Mouse (Mus musculus) ES-Bruce4 (cell line): Measurements from ENCODE around the gene Ticrr. TPM values are rescaled to one million over a fixed set of nuclear protein-coding genes. Genes with fewer than 3 reads are reported as not detected.

Source experiments
- H3K27ac ChIP-seq: 2 replicates; pipeline ENCODE4 v1.5.1; 2012; ENCODE audit warnings: low read length, inconsistent platforms; ENCODE audit not compliant: insufficient read depth
- H3K27me3 ChIP-seq: 2 replicates; pipeline ENCODE4 v1.6.1; 2012; ENCODE audit warnings: mild to moderate bottlenecking, low read length, inconsistent platforms; ENCODE audit not compliant: control insufficient read depth, poor library complexity, insufficient read depth, severe bottlenecking
- H3K36me3 ChIP-seq: 2 replicates; pipeline ENCODE4 v1.6.1; 2012; ENCODE audit warnings: inconsistent platforms, mild to moderate bottlenecking, low read length, moderate library complexity; ENCODE audit not compliant: control insufficient read depth, poor library complexity, insufficient read depth, severe bottlenecking
- H3K4me1 ChIP-seq: one replicate; pipeline ENCODE4 v1.8.1; 2011; ENCODE audit warnings: low read length; ENCODE audit not compliant: control insufficient read depth, insufficient read depth
- H3K4me3 ChIP-seq: 2 replicates; pipeline ENCODE4 v1.5.1; 2011; ENCODE audit warnings: low read depth, mild to moderate bottlenecking, low read length
- H3K9ac ChIP-seq: 2 replicates; pipeline ENCODE4 v1.6.1; 2012; ENCODE audit warnings: low read depth, mild to moderate bottlenecking, inconsistent platforms; ENCODE audit not compliant: poor library complexity, severe bottlenecking
- H3K9me3 ChIP-seq: replicated peaks from 2 replicates; pipeline ENCODE4 v1.6.1; 2012; ENCODE audit warnings: mild to moderate bottlenecking, low read length, inconsistent platforms; ENCODE audit not compliant: control insufficient read depth, poor library complexity, insufficient read depth, severe bottlenecking
- CTCF ChIP-seq: IDR thresholded peaks from one replicate; pipeline ENCODE4 v1.8.1; 2011; ENCODE audit warnings: low read depth, low read length
- EP300 ChIP-seq: IDR thresholded peaks from 2 replicates; pipeline ENCODE4 v1.6.1; 2011; ENCODE audit warnings: low read depth, low read length; ENCODE audit not compliant: insufficient read depth
- POLR2A ChIP-seq: IDR thresholded peaks from one replicate; pipeline ENCODE4 v1.8.1; 2011; ENCODE audit warnings: low read length; ENCODE audit not compliant: insufficient read depth
- polyA plus RNA-seq: library from polyadenylated mRNA; stranded (reverse); fragments of >200 nt; gene quantifications from 2 replicates; pipeline ENCODE4 v1.2.4, GENCODE M21; 2011; ENCODE audit warnings: low read depth; ENCODE audit not compliant: missing spikeins, insufficient read depth, insufficient read length

Ticrr gene
- polyA plus RNA-seq, 1 experiment, result 41.1 TPM

DNA sequence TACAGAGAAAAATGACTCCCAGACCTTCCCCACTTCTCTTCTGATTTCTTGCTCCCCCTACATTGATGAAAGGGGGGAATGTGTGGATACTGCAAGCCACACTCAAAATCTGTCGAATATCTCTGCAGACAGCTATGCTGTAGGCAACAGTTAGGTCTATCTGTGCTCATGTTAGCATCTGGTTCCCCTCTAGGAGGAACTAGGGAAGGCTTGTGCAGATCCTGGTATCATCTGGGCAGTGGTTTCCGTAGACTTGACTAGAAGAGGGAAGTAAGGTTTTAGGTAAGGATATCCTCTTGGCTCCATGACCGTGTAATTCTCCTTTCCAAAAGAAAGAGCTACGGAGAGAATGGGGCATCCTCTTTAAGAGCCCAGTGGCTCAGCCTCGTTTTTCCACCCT lies 84.6 kb downstream of the Ticrr start:
- Histone ChIP-seq H3K4me3 (no peak overlapping the region), H3K27me3 (no peaks in the 10 kb centered on the region), H3K36me3 (no peaks in the 10 kb centered on the region), H3K9ac (no peak overlapping the region), H3K9me3 (no peaks in the 10 kb centered on the region), H3K4me1 (no peaks in the 10 kb centered on the region), H3K27ac (no peak overlapping the region)
- TF ChIP-seq POLR2A (no peak), CTCF (no peak), EP300 (no peak)

DNA sequence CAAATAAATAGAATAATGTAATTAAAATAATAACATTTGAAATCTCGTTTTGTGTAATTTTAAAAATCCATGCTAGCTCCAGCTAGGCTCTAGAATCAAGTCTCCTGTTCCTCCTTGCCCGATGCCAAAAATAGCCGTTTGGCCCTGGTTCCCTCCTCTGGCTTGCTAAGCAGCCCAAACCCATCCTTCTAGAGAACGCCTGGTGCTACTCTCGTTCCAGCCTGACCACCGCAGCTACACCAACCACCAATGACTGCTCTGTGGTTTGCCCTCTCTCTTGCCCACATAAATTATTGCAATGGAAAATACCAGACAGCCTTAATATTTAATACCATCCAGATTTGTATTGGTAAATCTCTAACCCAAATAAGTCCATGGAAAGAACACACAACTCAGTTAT lies 87.7 kb downstream of the Ticrr start:
- H3K27me3 ChIP-seq, result no peaks in the 10 kb centered on the region
- H3K4me3 ChIP-seq, result no peak overlapping the region
- no peaks in the 10 kb centered on the region for H3K9me3 ChIP-seq
- no peak overlapping the region for H3K9ac ChIP-seq
- no peak for TF ChIP-seq POLR2A
- no peak for TF ChIP-seq CTCF
- no peak overlapping the region for H3K27ac ChIP-seq
- H3K4me1 ChIP-seq, result no peaks in the 10 kb centered on the region
- H3K36me3 ChIP-seq, result no peaks in the 10 kb centered on the region

Other genes with a start within 250 kb of the Ticrr start
- 75.8 and 78.3 TPM in 2 replicates for gene Polg, start 193.8 kb upstream of the Ticrr start, polyA plus RNA-seq
- 0.46 TPM in 1 of 2 replicates, not detected in the other for gene Rhcg, start 42.5 kb upstream of the Ticrr start, polyA plus RNA-seq
- gene Kif7, start 55.5 kb downstream of the Ticrr start, polyA plus RNA-seq, result 4.1 and 5.1 TPM in 2 replicates
- 0.28 TPM in 1 of 2 replicates, not detected in the other for gene Plin1, start 72.7 kb downstream of the Ticrr start, polyA plus RNA-seq
- gene Pex11a, start 82.9 kb downstream of the Ticrr start, polyA plus RNA-seq, result 7.8 and 8.7 TPM in 2 replicates
- 0.97 and 1.9 TPM in 2 replicates for gene Wdr93, start 83.0 kb downstream of the Ticrr start, polyA plus RNA-seq
- not detected in 2 replicates for gene Mesp1, start 133.6 kb downstream of the Ticrr start, polyA plus RNA-seq
- gene Mesp2, start 150.5 kb downstream of the Ticrr start, polyA plus RNA-seq, result 1.2 and 1.5 TPM in 2 replicates
- 9.7 and 10.4 TPM in 2 replicates for gene Anpep, start 200.9 kb downstream of the Ticrr start, polyA plus RNA-seq